Mouse (Mus musculus) liver, embryonic 14.5 days (tissue): ENCODE results near the gene E2f8. TPM values are rescaled to one million over a fixed set of nuclear protein-coding genes. Genes with fewer than 3 reads are reported as not detected.

Experiments
- ATAC-seq: fragments of 200-750 bp; cut with Nextera tagmentation; 2 replicates; pipeline ENCODE4 v1.8.0; 2017; ENCODE audit warnings: moderate number of reproducible peaks, mild to moderate bottlenecking, moderate library complexity; ENCODE audit not compliant: insufficient read depth
- DNase-seq, 3 experiments: peaks; one replicate each; pipeline ENCODE4 v3.0.0-alpha.2; 2012 to 2013; ENCODE audit warnings: low read depth in 3 of 3, low spot score in 3 of 3
- H3K27ac ChIP-seq: fragments of 300-500 bp; sonication (generic); 2 replicates; pipeline ENCODE4 v1.5.1; 2014; ENCODE audit warnings: moderate library complexity, mild to moderate bottlenecking, control low read depth, inconsistent platforms
- H3K27me3 ChIP-seq: fragments of 300-500 bp; sonication (generic); 2 replicates; pipeline ENCODE4 v1.6.1; 2014; ENCODE audit warnings: mild to moderate bottlenecking, low read length, moderate library complexity; ENCODE audit not compliant: control insufficient read depth, insufficient read depth
- H3K36me3 ChIP-seq: fragments of 300-500 bp; sonication (generic); replicated peaks from 2 replicates; pipeline ENCODE4 v1.6.1; 2014; ENCODE audit warnings: low read depth; ENCODE audit not compliant: control insufficient read depth, insufficient read depth
- H3K4me1 ChIP-seq, 2 experiments: fragments of 200-500 bp in 1 of 2; fragments of 300-500 bp in 1 of 2; sonication (generic) in 1 of 2; replicated peaks; 2 replicates each; pipeline ENCODE4 v1.6.1; 2012 to 2014; ENCODE audit warnings: antibody characterized with exemption in 1 of 2, inconsistent platforms in 1 of 2, low read length in 1 of 2; ENCODE audit not compliant: control insufficient read depth in 2 of 2, insufficient read depth in 2 of 2
- H3K4me2 ChIP-seq: fragments of 300-500 bp; sonication (generic); 2 replicates; pipeline ENCODE4 v1.6.1; 2014; ENCODE audit warnings: low read depth, mild to moderate bottlenecking, control low read depth, moderate library complexity
- H3K4me3 ChIP-seq, 2 experiments: fragments of 200-500 bp in 1 of 2; fragments of 300-500 bp in 1 of 2; sonication (generic) in 1 of 2; 2 replicates each; pipeline ENCODE4 v1.5.1; 2012 to 2014; ENCODE audit warnings: low read depth in 2 of 2, low read length in 2 of 2, mild to moderate bottlenecking in 2 of 2, control low read depth in 1 of 2, inconsistent platforms in 1 of 2, moderate library complexity in 1 of 2; ENCODE audit not compliant: insufficient read depth in 1 of 2
- H3K9ac ChIP-seq: fragments of 300-500 bp; sonication (generic); replicated peaks from 2 replicates; pipeline ENCODE4 v1.6.1; 2014; ENCODE audit warnings: mild to moderate bottlenecking, control low read depth, moderate library complexity
- H3K9me3 ChIP-seq: fragments of 300-500 bp; sonication (generic); 2 replicates; pipeline ENCODE4 v1.6.1; 2016; ENCODE audit warnings: low read length, mixed read lengths; ENCODE audit not compliant: control insufficient read depth
- CTCF ChIP-seq: IDR thresholded peaks from 2 replicates; pipeline ENCODE4 v1.5.1; 2016; ENCODE audit warnings: antibody characterized with exemption, low read depth, control low read depth
- EP300 ChIP-seq: IDR thresholded peaks from 2 replicates; pipeline ENCODE4 v1.6.1; 2016; ENCODE audit warnings: antibody characterized with exemption, low read depth
- WGBS: fragments of 180-500 bp; shearing (Covaris S2); extraction: QIAGEN DNeasy Blood & Tissue Kit; methylation state at CpG from one replicate; pipeline ENCODE4 v1.1.7; 2014; ENCODE audit not compliant: insufficient replicate concordance; 5-methylcytosine and 5-hydroxymethylcytosine counted together
- polyA plus RNA-seq, 2 experiments: library from polyadenylated mRNA; depleted of rRNA in 1 of 2; stranded (reverse) in 1 of 2; unstranded in 1 of 2; fragments of >200 nt; fragmentation: Nextera tagmentation in 1 of 2; extraction: Ambion mirVana in 1 of 2; gene quantifications; 2 replicates each; pipeline versions ENCODE4 v1.2.1 to v1.2.3; 2012 to 2014

The E2f8 gene
- polyA plus RNA-seq, 2 experiments = 25.9 to 28.2 TPM

GRCm38 (mm10) chr7:48918389-48918788 lies 37.0 kb upstream of the E2f8 start:
- H3K9me3 ChIP-seq = no peaks in the 10 kb centered on the region
- WGBS = 69% methylated on average over 11 of the region's 11 CpGs
- H3K27ac ChIP-seq = no peak overlapping the region
- H3K36me3 ChIP-seq = no peaks in the 10 kb centered on the region
- TF ChIP-seq EP300 (no peak), CTCF (no peak)
- H3K4me3 ChIP-seq = no peak overlapping the region
- H3K4me1 ChIP-seq = no peaks in the 10 kb centered on the region
- H3K4me2 ChIP-seq = no peak overlapping the region
- DNase-seq (no peak), ATAC-seq (no peak)
- no peaks in the 10 kb centered on the region for H3K27me3 ChIP-seq
- no peak overlapping the region for H3K9ac ChIP-seq

DNA sequence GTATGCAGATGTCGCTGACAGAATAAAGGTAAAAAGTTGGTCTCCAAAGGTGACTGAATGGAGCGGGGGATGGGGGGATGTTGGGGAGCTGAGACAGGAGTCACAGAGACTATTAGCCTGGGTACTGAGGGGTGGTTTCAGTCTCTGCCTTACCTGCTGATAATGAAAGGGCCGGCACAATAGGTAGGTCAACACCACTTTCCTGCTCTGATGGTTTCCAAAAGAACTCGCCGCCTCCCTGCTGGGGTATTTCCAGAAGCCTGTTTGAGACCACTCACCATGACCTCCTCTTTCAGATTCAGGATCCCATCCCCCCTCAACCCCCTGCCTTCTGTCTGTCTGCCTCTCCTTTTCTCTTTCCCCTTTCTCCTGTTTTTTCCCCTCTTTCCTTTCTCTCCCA lies 36.6 kb upstream of the E2f8 start:
- Histone ChIP-seq H3K9me3 (no peaks in the 10 kb centered on the region), H3K36me3 (no peaks in the 10 kb centered on the region), H3K27me3 (no peaks in the 10 kb centered on the region), H3K4me1 (no peaks in the 10 kb centered on the region), H3K27ac (no peak overlapping the region), H3K4me3 (no peak overlapping the region), H3K9ac (no peak overlapping the region), H3K4me2 (no peak overlapping the region)
- TF ChIP-seq EP300 = no peak
- no peak for TF ChIP-seq CTCF
- no peak for ATAC-seq
- DNase-seq = no peak
- 43% methylated on average over 5 of the region's 5 CpGs for WGBS

DNA sequence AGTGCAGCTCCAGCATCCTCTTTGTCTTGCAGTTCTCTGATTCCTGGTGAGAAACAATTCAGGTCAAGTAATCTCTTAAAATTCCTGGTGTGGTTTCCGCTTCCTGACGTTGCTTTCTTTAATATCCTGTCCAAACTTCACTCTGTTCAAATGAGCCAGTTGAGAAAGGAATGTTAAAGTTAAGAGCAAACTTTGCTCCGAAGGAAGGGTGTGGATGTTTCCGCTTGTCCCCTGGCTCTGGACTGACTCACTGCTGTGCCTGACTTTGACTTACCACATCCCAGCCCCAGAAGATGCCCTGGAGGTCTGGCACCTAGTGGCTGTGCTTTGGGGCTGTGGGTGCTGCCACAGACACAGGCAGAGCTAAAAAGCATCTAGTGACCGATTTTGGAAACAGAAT lies 36.1 kb upstream of the E2f8 start:
- no peak overlapping the region for H3K4me3 ChIP-seq
- H3K4me1 ChIP-seq = no peaks in the 10 kb centered on the region
- no peak overlapping the region for H3K9ac ChIP-seq
- H3K27ac ChIP-seq = no peak overlapping the region
- TF ChIP-seq CTCF = no peak
- H3K9me3 ChIP-seq = no peaks in the 10 kb centered on the region
- ATAC-seq (no peak), DNase-seq (no peak)
- H3K27me3 ChIP-seq = no peaks in the 10 kb centered on the region
- WGBS = 22% methylated on average over 5 of the region's 5 CpGs
- H3K36me3 ChIP-seq = no peaks in the 10 kb centered on the region
- H3K4me2 ChIP-seq = no peak overlapping the region

GRCm38 (mm10) chr7:48914630-48915506 lies 33.5 kb upstream of the E2f8 start:
- Histone ChIP-seq H3K4me1 (no peaks in the 10 kb centered on the region; a peak in 1 of 4 replicates), H3K9ac (no peak overlapping the region), H3K36me3 (no peaks in the 10 kb centered on the region), H3K4me2 (no peak overlapping the region), H3K4me3 (no peak overlapping the region), H3K27me3 (no peaks in the 10 kb centered on the region), H3K27ac (no peak overlapping the region), H3K9me3 (no peaks in the 10 kb centered on the region)
- DNase-seq = no peak
- TF ChIP-seq CTCF (no peak), EP300 (no peak)
- ATAC-seq = no peak
- WGBS = 56% methylated on average over 12 of the region's 12 CpGs

DNA sequence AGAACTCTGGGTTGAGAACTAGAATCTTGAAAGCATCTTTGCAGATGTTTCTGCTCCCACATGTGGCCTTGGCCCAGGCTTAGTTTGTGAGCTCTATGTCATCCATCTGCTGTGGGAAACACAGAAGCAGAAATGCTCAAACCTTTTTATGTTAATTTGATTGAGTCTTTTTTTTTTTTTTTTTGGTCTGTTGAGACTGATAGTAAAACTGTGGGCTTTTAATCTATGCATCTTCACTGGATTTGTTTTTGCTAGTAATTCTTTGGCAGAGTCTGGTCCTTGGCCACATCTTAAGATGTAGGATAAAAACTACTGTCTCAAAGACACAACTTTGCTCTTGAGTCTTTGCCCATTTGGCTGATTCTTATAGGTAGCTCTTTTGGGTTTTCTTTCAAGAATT lies 29.8 kb upstream of the E2f8 start:
- Histone ChIP-seq H3K27me3 (no peaks in the 10 kb centered on the region), H3K9me3 (no peaks in the 10 kb centered on the region), H3K36me3 (no peaks in the 10 kb centered on the region), H3K4me1 (peaks cover 3 to 9% of the 10 kb centered on the region in 2 experiments; a peak in 3 of 4 replicates), H3K27ac (no peak overlapping the region), H3K4me2 (no peak overlapping the region), H3K9ac (no peak overlapping the region), H3K4me3 (no peak overlapping the region)
- DNase-seq (no peak), ATAC-seq (no peak)
- TF ChIP-seq CTCF (no peak), EP300 (no peak)
